Mouse (Mus musculus) left cerebral cortex, adult 2 months (tissue): Measurements from ENCODE around the gene Cyth2. TPM values are rescaled to one million over a fixed set of nuclear protein-coding genes. Genes with fewer than 3 reads are reported as not detected.

Source experiments
- DNase-seq, 2 experiments: peaks; one replicate each; pipeline ENCODE4 v3.0.0; 2021 to 2022; ENCODE audit warnings: low spot score in 2 of 2, mixed read lengths in 1 of 2; ENCODE audit errors: extremely low spot score in 1 of 2
- H3K27ac ChIP-seq: fragments of 200-600 bp; 2 replicates; pipeline ENCODE4 v1.8.1; 2022
- H3K4me3 ChIP-seq: fragments of 200-600 bp; 2 replicates; pipeline ENCODE4 v1.8.1; 2022
- CTCF ChIP-seq: fragments of 200-600 bp; IDR thresholded peaks from 2 replicates; pipeline ENCODE4 v1.8.1; 2022; ENCODE audit warnings: antibody characterized with exemption, mild to moderate bottlenecking, moderate library complexity
- intact Hi-C: fragments of 180-260 bp; cut with DNase I; formaldehyde crosslinking; loops from one replicate; pipeline ENCODE4 v1.15.1; 2025
- total RNA-seq, 2 experiments: library from RNA; stranded (reverse); gene quantifications; 2 replicates each; pipeline ENCODE4 v1.2.3; 2021

Gene Cyth2
- total RNA-seq, 2 experiments from 2014 or later, result 172 to 185 TPM

DNA sequence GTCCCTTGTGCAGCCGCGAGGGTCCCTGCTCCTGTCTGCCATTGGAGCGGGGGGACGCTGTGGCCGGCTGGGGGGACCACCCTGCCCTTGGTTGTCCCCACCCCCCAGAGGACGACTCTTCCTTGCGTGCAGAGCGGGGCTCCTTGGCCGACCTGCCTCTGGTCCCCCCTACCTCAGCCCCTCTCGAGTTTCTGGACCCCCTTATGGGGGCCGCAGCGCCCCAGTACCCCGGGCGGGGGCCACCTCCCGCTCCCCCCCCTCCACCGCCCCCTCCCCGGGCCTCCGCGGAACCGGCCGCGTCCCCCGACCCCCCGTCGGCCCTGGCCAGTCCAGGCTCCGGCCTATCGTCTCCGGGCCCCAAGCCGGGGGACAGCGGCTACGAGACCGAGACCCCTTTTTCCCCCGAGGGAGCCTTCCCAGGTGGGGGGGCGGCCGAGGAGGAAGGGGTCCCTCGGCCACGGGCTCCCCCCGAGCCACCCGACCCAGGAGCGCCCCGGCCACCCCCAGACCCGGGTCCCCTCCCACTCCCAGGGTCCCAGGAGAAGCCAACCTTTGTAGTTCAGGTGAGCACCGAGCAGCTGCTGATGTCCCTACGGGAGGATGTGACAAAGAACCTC lies 20.3 kb downstream of the Cyth2 start:
- Histone ChIP-seq H3K4me3 (no peak overlapping the region), H3K27ac (no peak overlapping the region)
- intact Hi-C loops, result no loop called here
- no peak for TF ChIP-seq CTCF
- DNase-seq, result no peak

DNA sequence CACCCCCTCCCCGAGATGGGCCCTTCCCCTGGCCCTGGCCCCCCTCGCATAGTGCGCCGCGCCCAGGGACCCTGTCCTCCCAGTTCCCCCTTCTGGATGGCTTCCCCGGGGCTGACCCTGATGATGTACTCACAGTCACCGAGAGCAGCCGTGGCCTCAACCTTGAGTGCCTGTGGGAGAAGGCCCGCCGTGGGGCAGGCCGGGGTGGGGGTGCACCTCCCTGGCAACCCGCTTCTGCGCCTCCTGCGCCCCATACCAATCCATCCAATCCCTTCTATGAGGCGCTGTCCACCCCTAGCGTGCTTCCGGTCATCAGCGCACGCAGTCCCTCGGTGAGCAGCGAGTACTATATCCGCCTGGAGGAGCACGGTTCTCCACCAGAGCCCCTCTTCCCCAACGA lies 21.1 kb downstream of the Cyth2 start:
- H3K27ac ChIP-seq, result no peak overlapping the region
- no peak for TF ChIP-seq CTCF
- intact Hi-C loops, result no loop called here
- no peak overlapping the region for H3K4me3 ChIP-seq
- no peak for DNase-seq

DNA sequence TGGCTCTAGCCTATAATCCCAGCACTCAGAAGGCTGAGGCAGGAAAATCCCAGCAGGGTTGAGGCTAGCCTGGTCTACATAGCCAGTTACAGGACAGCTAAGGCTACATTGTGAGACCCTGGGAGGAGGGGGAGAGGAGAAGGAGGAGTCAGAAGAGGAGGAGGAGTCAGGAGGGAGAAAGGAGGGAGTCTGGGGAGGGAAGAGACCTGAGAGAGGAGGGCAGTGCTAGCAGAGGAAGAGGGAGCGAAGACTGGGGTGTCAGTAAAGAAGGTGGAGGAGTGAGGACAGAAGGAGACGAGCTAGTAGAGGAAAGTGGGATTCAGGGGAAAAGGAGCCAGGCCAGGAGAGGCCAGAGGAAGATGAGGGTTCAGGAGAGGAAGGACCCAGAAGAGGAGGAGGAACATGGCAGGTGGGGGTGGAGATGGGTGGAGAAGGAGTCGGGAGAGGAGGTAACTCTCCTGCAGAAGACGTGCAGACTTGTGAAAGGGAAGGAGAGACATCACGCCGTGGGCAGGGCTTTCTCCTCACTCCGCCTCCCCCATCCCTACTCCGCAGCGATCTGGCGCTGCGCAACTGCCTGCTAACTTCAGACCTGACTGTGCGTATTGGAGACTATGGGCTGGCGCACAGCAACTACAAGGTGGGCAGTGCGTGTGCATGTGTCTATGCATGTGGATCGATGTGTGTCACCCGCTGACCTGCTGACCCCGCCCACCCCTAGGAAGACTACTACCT lies 22.5 kb downstream of the Cyth2 start:
- no peak for DNase-seq
- intact Hi-C loops, result no loop called here
- Histone ChIP-seq H3K4me3 (no peak overlapping the region), H3K27ac (no peak overlapping the region)
- no peak for TF ChIP-seq CTCF

DNA sequence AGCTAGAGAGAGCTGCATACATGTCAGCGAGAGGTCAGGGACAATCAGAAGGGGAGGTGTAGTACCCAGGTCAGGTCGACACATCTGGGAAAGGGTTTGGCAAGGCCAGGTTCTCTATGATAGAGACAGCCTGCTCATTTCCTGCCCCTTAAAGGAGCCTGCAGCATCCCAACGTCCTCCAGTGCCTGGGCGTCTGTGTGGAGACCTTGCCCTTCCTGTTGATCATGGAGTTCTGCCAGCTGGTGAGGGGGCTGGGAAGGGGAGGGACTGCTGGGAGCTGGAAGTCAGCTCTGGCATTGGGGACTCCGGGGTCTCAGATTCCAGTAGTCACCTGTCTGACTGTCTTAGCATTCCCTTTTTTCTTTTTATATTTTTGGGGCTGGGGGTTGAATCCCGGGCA lies 23.7 kb downstream of the Cyth2 start:
- TF ChIP-seq CTCF, result no peak
- intact Hi-C loops, result no loop called here
- no peak overlapping the region for H3K4me3 ChIP-seq
- no peak for DNase-seq
- no peak overlapping the region for H3K27ac ChIP-seq

DNA sequence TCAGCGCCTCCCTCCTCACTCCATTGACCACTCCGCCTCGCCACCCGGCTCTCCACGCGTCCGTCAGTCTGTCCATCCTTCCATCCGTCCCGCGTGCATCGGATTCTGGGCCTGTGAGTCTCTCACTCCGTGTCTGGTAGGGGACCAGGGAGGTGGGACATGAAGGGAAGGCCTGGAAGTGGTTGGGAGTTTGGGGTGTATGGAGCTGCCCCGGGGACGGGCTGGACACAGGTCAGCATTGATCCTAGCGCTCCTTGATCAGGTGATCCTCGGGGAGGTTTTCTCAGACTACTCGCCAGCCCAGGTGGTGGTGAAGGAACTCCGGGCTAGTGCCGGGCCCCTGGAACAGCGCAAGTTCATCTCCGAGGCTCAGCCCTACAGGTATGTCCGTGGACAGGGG lies 26.7 kb downstream of the Cyth2 start:
- Histone ChIP-seq H3K27ac (no peak overlapping the region), H3K4me3 (no peak overlapping the region; the same call in 1 of the 2 replicates)
- intact Hi-C loops, result no loop called here
- no peak for TF ChIP-seq CTCF
- DNase-seq, result no peak

DNA sequence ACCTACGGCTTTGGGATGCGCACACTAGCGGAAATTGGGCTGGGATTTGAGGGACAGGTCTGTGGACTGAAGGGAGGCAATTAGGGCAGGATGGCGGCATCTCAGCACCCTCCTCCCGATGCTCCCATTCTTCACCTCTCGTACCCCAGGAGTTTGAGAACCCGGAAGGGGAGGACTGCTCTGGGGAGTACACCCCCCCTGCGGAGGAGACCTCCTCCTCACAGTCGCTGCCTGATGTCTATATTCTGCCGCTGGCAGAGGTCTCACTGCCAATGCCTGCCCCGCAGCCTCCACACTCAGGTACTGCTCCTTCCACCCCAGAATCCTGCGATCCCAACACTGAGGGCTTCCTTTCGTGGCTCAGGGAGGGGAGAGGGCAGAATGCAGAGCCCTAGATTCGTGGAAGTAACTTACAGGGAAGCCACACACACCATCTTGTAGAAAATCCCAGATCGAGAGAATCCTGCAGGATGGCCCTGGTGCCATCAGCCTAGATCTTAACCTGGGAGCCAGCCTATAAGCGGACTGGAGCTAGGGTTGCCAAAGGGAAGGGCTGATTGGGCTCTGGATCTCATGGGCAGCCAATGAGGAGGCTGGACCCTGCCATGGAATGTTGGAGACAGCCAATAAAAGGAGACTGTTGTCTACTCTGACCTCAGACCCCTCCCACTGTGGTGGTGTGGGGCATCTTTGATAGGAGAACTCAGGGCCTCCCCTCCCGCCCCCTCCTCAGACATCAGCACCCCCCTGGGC lies 27.5 kb downstream of the Cyth2 start:
- TF ChIP-seq CTCF, result no peak
- H3K27ac ChIP-seq, result peak overlapping the region; percentile 93
- DNase-seq, result peak in 1 of 2 experiments; percentile 67
- H3K4me3 ChIP-seq, result peak overlapping the region; percentile 59
- intact Hi-C loops, result no loop called here

DNA sequence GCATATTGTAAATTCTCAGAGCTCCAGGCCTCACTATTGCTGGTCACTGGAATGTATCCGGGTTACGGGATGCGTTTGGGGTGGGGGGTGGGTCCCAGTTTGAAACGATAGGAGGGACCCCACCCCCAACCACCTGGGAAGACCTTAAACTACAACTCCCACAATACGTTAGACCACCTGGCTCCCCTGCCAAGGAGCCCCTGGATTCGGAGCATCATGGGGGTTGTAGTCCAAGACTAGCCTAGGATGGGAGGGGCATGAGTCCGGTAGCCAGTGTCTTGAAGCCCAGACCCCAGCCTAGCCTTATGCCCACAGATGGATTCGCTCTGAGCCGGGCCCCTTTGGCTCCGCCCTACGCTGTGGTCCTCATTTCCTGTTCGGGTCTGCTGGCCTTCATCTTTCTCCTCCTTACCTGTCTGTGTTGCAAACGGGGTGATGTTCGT lies 28.2 kb downstream of the Cyth2 start:
- intact Hi-C loops, result no loop called here
- peak overlapping the region; percentile 59 for H3K4me3 ChIP-seq
- no peak for DNase-seq
- no peak for TF ChIP-seq CTCF
- H3K27ac ChIP-seq, result peak overlapping the region; percentile 93

DNA sequence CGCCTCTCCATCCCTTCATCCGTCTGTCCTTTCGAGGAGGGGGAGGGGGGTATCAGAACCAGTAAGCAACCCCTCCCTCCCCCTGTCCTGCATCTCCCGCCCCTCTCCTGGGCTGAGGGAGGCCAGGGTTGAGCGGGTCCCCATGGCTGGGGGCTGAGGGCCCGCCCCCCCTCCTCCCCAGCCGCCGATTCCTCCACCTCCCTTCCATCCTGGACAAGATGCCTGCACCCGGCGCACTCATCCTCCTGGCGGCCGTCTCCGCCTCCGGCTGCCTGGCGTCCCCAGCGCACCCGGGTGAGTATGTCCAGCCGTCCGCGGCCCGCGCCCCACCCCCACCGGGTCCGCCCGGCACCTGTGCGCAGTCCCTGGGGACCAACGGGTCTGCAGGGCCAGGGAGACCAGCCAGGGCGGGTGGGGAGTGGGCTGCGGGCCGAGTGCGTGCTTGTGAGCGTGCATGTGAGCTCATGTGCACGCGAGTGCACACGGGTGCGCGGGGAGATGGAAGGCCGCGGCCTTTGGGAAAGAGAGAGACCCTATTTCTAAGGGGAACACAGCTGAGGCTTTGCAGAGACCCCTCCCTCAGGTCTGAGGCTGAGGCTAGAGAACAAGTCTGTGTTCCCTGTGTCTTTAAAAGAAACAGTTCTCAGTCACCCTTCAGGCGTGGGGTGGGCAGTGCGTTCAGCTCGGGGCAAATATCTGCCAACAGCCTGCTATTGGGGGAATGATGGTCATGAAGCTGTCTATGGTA lies 28.8 kb downstream of the Cyth2 start:
- H3K27ac ChIP-seq, result peak overlapping the region; percentile 93
- intact Hi-C loops, result no loop called here
- TF ChIP-seq CTCF, result no peak; the same call in 1 of the 2 replicates
- H3K4me3 ChIP-seq, result peak overlapping the region; percentile 59
- peak in 1 of 2 experiments; percentile 62 for DNase-seq

DNA sequence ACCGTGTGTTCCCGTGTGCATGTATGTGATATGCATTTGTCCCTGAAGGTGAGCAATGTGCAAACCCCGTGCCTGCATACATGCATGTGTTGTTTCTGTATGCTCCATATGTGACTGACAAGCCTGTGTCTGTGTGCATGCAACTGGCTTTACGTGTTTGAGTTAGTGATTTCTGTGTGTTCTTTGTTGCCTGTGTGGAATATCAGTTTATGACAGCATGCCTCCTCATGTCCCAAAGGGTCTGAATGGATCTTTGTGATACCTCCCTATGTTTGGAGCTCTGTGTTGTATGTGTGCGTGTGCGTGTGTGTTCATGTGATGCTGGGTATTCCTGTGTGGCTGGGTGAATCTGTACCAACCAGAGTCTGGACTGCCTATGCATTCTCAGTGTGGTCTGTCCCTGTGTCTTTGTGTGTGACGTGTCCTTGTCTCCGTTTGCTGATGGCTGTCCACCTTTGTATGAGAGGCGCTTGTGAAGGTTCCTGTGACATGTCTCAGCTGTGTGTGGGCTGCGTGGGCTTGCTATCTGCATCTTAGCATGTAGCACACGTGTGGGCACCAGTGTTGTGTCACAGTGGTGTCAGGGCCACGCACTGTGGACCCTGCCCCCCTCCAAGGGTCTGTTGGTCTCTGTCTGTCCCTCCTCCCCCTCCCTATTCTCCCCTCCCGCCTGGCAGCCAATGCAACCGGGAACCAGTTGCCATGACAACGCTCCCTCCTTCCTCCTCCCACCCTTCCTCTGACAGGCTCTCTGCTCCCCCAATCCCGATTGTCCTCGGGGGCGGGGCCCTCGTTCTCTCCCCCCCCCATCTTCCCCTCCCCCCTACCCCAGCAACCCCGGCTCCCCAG lies 29.6 kb downstream of the Cyth2 start, which contains the start of gene Sult2b1:
Gene Sult2b1, minus strand, starts transcription at position 146 of the 849 bp plus-strand sequence.
- intact Hi-C loops, result no loop called here
- peak; percentile 89 to 92 for DNase-seq
- no peak for TF ChIP-seq CTCF
- H3K27ac ChIP-seq, result peak within 1 kb of the TSS; percentile 97
- peak within 1 kb of the TSS; percentile 59 for H3K4me3 ChIP-seq

DNA sequence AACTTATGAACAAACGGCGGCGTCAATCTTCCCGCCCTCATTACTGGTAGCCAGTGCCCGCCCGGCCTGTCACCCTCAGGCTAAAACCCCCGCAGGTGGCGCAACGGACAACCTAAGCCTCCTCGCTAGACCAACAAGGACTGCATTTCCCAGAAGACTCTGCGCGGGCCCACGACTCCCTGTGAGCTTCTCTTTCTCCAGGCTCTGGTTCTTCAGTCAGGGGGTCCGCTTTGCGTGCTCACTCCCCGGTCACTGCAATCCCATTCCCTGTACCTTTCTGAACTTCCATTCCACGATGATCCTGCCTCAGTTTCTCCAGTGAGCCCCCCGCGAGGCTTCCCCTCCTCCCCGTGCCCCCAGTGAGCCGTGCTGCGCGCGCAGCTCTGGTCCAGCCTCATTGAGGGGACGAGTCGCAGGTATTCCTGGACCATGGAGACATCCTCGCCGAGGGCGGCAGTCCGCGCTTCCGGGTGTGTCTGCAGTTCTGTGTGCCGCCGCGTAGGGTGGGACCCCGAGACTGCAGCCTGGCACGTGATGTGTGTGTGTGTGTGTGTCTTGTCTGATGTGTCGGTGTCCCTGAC lies 30.8 kb downstream of the Cyth2 start, which contains the start of gene Lmtk3:
Gene Lmtk3, plus strand, starts transcription at position 228 of the 581 bp plus-strand sequence.
- intact Hi-C loops, result loop anchor here (2.0 kb wide), 1 partner anchor 41 kb away; no protein-coding TSS in a partner anchor
- peak; percentile 74 to 78 for DNase-seq
- Histone ChIP-seq H3K27ac (peak within 1 kb of the TSS; percentile 97), H3K4me3 (peak within 1 kb of the TSS; percentile 59)
- peak; percentile 10 for TF ChIP-seq CTCF
